In genomic region chr5:72994928-72995327, GRCm38 (mm10) we compare ENCODE assay signal across 28 mouse cellular contexts. TPM values are rescaled to one million over a fixed set of nuclear protein-coding genes. Genes with fewer than 3 reads are reported as not detected.
DNase-seq lines count a peak whose midpoint lies in the region; ATAC-seq and TF ChIP-seq lines count a peak whose summit lies in the region.
"Had no signal": no experiment of that assay in that cellular context is flagged by ENCODE, and none has a peak within 500 bp of the region (broad histone marks: within the 10 kb centered on the region; RNA-seq: fewer than 3 reads in every experiment).

No protein-coding gene starts in this region.

- H3K36me3 ChIP-seq in forebrain, embryonic 12.5 days (replicated peaks), result no peaks in the 10 kb centered on the region
- no peaks in the 10 kb centered on the region for H3K36me3 ChIP-seq in forebrain, embryonic 13.5 days (ENCODE audit: poor library complexity, severe bottlenecking)
- H3K36me3 ChIP-seq in hindbrain, embryonic 10.5 days, result no peaks in the 10 kb centered on the region
- no peaks in the 10 kb centered on the region for H3K36me3 ChIP-seq in hindbrain, embryonic 13.5 days
- no peaks in the 10 kb centered on the region for H3K36me3 ChIP-seq in midbrain, embryonic 11.5 days (ENCODE audit: control insufficient read depth, insufficient read depth, low read length)
- H3K36me3 ChIP-seq in midbrain, embryonic 15.5 days (replicated peaks), result no peaks in the 10 kb centered on the region
- H3K36me3 ChIP-seq in myocyte (ENCODE audit: control insufficient read depth, insufficient read depth), result no peaks in the 10 kb centered on the region
- H3K36me3 ChIP-seq: embryonic facial prominence, embryonic 12.5 days; embryonic facial prominence, embryonic 15.5 days; forebrain, embryonic 15.5 days; G1E; heart, embryonic 15.5 days had no signal

- H3K4me3 ChIP-seq in forebrain, embryonic 12.5 days (replicated peaks), result no peak overlapping the region
- H3K4me3 ChIP-seq in forebrain, embryonic 13.5 days, result no peak overlapping the region
- no peak overlapping the region for H3K4me3 ChIP-seq in hindbrain, embryonic 10.5 days
- no peak overlapping the region for H3K4me3 ChIP-seq in hindbrain, embryonic 13.5 days
- no peak overlapping the region for H3K4me3 ChIP-seq in midbrain, embryonic 11.5 days (ENCODE audit: low read depth, low read length)
- no peak overlapping the region for H3K4me3 ChIP-seq in midbrain, embryonic 15.5 days
- no peak overlapping the region for H3K4me3 ChIP-seq in myocyte
- H3K4me3 ChIP-seq: embryonic facial prominence, embryonic 12.5 days; embryonic facial prominence, embryonic 15.5 days; forebrain, embryonic 15.5 days; heart, adult 2 months; heart, embryonic 15.5 days had no signal

- H3K27ac ChIP-seq in forebrain, embryonic 12.5 days, result 0 out of 2 replicates have a peak overlapping the region, but pooled peaks have one; percentile 14
- H3K27ac ChIP-seq in forebrain, embryonic 13.5 days, result no peak overlapping the region
- peak overlapping the region; percentile 78 for H3K27ac ChIP-seq in hindbrain, embryonic 10.5 days
- no peak overlapping the region for H3K27ac ChIP-seq in hindbrain, embryonic 13.5 days
- no peak overlapping the region for H3K27ac ChIP-seq in midbrain, embryonic 11.5 days (ENCODE audit: low read depth, low read length)
- H3K27ac ChIP-seq in midbrain, embryonic 15.5 days, result no peak overlapping the region
- H3K27ac ChIP-seq: embryonic facial prominence, embryonic 12.5 days; embryonic facial prominence, embryonic 15.5 days; forebrain, embryonic 15.5 days; heart, adult 2 months; heart, embryonic 15.5 days; hindbrain, embryonic 14.5 days had no signal

- H3K4me2 ChIP-seq in forebrain, embryonic 12.5 days, result no peak overlapping the region
- no peak overlapping the region for H3K4me2 ChIP-seq in forebrain, embryonic 13.5 days
- H3K4me2 ChIP-seq in hindbrain, embryonic 13.5 days, result no peak overlapping the region
- no peak overlapping the region for H3K4me2 ChIP-seq in midbrain, embryonic 11.5 days
- H3K4me2 ChIP-seq in midbrain, embryonic 15.5 days, result no peak overlapping the region
- H3K4me2 ChIP-seq in myocyte (ENCODE audit: low read depth), result peak overlapping the region; percentile 55
- H3K4me2 ChIP-seq: embryonic facial prominence, embryonic 12.5 days; embryonic facial prominence, embryonic 15.5 days; forebrain, embryonic 15.5 days; heart, embryonic 11.5 days; heart, embryonic 15.5 days; hindbrain, embryonic 14.5 days had no signal

- peaks cover 15% of the 10 kb centered on the region for H3K4me1 ChIP-seq in forebrain, embryonic 12.5 days
- H3K4me1 ChIP-seq in forebrain, embryonic 13.5 days, result peaks cover 16% of the 10 kb centered on the region
- peaks cover 30% of the 10 kb centered on the region for H3K4me1 ChIP-seq in hindbrain, embryonic 10.5 days (replicated peaks)
- peaks cover 23% of the 10 kb centered on the region for H3K4me1 ChIP-seq in hindbrain, embryonic 13.5 days (replicated peaks)
- peaks cover 12% of the 10 kb centered on the region; the same call in 1 of the 2 replicates for H3K4me1 ChIP-seq in midbrain, embryonic 11.5 days (ENCODE audit: control insufficient read depth, insufficient read depth, low read length)
- H3K4me1 ChIP-seq in midbrain, embryonic 15.5 days, result peaks cover 10% of the 10 kb centered on the region
- H3K4me1 ChIP-seq: embryonic facial prominence, embryonic 15.5 days had no signal

- 70% methylated on average over 2 of the region's 2 CpGs for WGBS in forebrain, embryonic 12.5 days
- 65% methylated on average over 2 of the region's 2 CpGs for WGBS in forebrain, embryonic 13.5 days
- WGBS in hindbrain, embryonic 10.5 days, result 66% methylated on average over 2 of the region's 2 CpGs
- 44% methylated on average over 2 of the region's 2 CpGs for WGBS in hindbrain, embryonic 13.5 days
- 78% methylated on average over 2 of the region's 2 CpGs for WGBS in midbrain, embryonic 11.5 days
- 61% methylated on average over 2 of the region's 2 CpGs for WGBS in midbrain, embryonic 15.5 days

- no peak overlapping the region for H3ac ChIP-seq in myocyte (ENCODE audit: control insufficient read depth, insufficient read length)

- 0 out of 2 replicates have a peak, but pooled peaks cover 4% of the 10 kb centered on the region for H3K27me3 ChIP-seq in forebrain, embryonic 12.5 days
- no peaks in the 10 kb centered on the region for H3K27me3 ChIP-seq in forebrain, embryonic 13.5 days
- H3K27me3 ChIP-seq in hindbrain, embryonic 10.5 days (ENCODE audit: insufficient read depth, poor library complexity, severe bottlenecking), result no peaks in the 10 kb centered on the region
- H3K27me3 ChIP-seq in hindbrain, embryonic 13.5 days, result no peaks in the 10 kb centered on the region
- no peaks in the 10 kb centered on the region for H3K27me3 ChIP-seq in midbrain, embryonic 11.5 days (ENCODE audit: control insufficient read depth, insufficient read depth, low read length)
- H3K27me3 ChIP-seq in midbrain, embryonic 15.5 days (replicated peaks), result no peaks in the 10 kb centered on the region; the same call in 1 of the 2 replicates
- H3K27me3 ChIP-seq in myocyte (ENCODE audit: control insufficient read depth, insufficient read depth, insufficient read length), result no peaks in the 10 kb centered on the region
- H3K27me3 ChIP-seq: CH12.LX; embryonic facial prominence, embryonic 12.5 days; embryonic facial prominence, embryonic 15.5 days; forebrain, embryonic 15.5 days; heart, embryonic 15.5 days had no signal

- ATAC-seq in forebrain, embryonic 12.5 days (ENCODE audit: low FRiP score), result no peak
- ATAC-seq in forebrain, embryonic 13.5 days, result no peak
- ATAC-seq in hindbrain, embryonic 13.5 days (ENCODE audit: low FRiP score), result no peak
- no peak for ATAC-seq in midbrain, embryonic 11.5 days (ENCODE audit: low FRiP score)
- no peak for ATAC-seq in midbrain, embryonic 15.5 days (replicated peaks)
- ATAC-seq: intestine, postnatal 0 days had no signal

- no peaks in the 10 kb centered on the region for H3K9me3 ChIP-seq in forebrain, embryonic 12.5 days
- no peaks in the 10 kb centered on the region for H3K9me3 ChIP-seq in forebrain, embryonic 13.5 days (replicated peaks)
- no peaks in the 10 kb centered on the region for H3K9me3 ChIP-seq in hindbrain, embryonic 10.5 days
- no peaks in the 10 kb centered on the region for H3K9me3 ChIP-seq in hindbrain, embryonic 13.5 days
- no peaks in the 10 kb centered on the region for H3K9me3 ChIP-seq in midbrain, embryonic 11.5 days (ENCODE audit: control insufficient read depth, low read length)
- H3K9me3 ChIP-seq in midbrain, embryonic 15.5 days, result no peaks in the 10 kb centered on the region
- H3K9me3 ChIP-seq: embryonic facial prominence, embryonic 12.5 days; embryonic facial prominence, embryonic 15.5 days; forebrain, embryonic 15.5 days; G1E; heart, embryonic 15.5 days had no signal

- TF ChIP-seq POLR2A in myocyte (IDR thresholded peaks at IDR 0.05; ENCODE audit: insufficient read length, low read depth), result no peak

- no peak for DNase-seq in hindbrain, embryonic 10.5 days (ENCODE audit: low spot score)
- DNase-seq in midbrain, embryonic 11.5 days (ENCODE audit: low spot score, missing footprints), result peak; percentile 85
- DNase-seq: adrenal gland, adult 2 months; B cell, adult 2 months; cerebellum, adult 11 months; cerebellum, adult 2 months; cerebellum, adult 9-11 months; cerebellum, postnatal 25 days; gastrocnemius, postnatal 25 days; heart, adult 2 months; heart, postnatal 10 days; heart, postnatal 4 days had no signal

- H3K79me2 ChIP-seq in myocyte (ENCODE audit: control insufficient read depth, insufficient read depth), result no peaks in the 10 kb centered on the region

- no peak overlapping the region for H3K9ac ChIP-seq in forebrain, embryonic 12.5 days
- H3K9ac ChIP-seq in forebrain, embryonic 13.5 days, result no peak overlapping the region
- no peak overlapping the region for H3K9ac ChIP-seq in hindbrain, embryonic 13.5 days
- no peak overlapping the region for H3K9ac ChIP-seq in midbrain, embryonic 11.5 days (ENCODE audit: low read length)
- H3K9ac ChIP-seq in midbrain, embryonic 15.5 days, result no peak overlapping the region
- H3K9ac ChIP-seq: embryonic facial prominence, embryonic 12.5 days; embryonic facial prominence, embryonic 15.5 days; forebrain, embryonic 15.5 days; heart, embryonic 15.5 days; hindbrain, embryonic 14.5 days had no signal

TF ChIP-seq in myocyte, 11 proteins besides CTCF, POLR2A, EP300 and RAD21 (continues in another document):
- TF ChIP-seq TCF3 (IDR thresholded peaks at IDR 0.05; ENCODE audit: insufficient read length, low read depth), result no peak
- TF ChIP-seq E2F4 (IDR thresholded peaks at IDR 0.05; ENCODE audit: insufficient read depth), result no peak
- no peak for TF ChIP-seq POLR2AphosphoS2 (IDR thresholded peaks at IDR 0.05; ENCODE audit: insufficient read length, low read depth)
- no peak for TF ChIP-seq MYOD1 (IDR thresholded peaks at IDR 0.05; ENCODE audit: control insufficient read depth in 1 of 3, insufficient read length in 2 of 3, low read depth in 2 of 3)
- TF ChIP-seq TCF12 (IDR thresholded peaks at IDR 0.05; ENCODE audit: insufficient read depth, poor library complexity, severe bottlenecking), result no peak
- no peak for TF ChIP-seq REST (IDR thresholded peaks at IDR 0.05; ENCODE audit: insufficient read depth, insufficient read length)
- TF ChIP-seq USF1 (IDR thresholded peaks at IDR 0.05; ENCODE audit: low read depth), result no peak
- TF ChIP-seq CEBPB (IDR thresholded peaks at IDR 0.05; ENCODE audit: insufficient read depth, poor library complexity, severe bottlenecking), result no peak

RNA-seq across cellular contexts. Expression of gene Slc10a4, which starts 11.8 kb away (rescaled TPM):
- 12.7 and 25.0 TPM in 2 replicates for polyA plus RNA-seq in forebrain, embryonic 12.5 days (2016; fragmentation: Nextera tagmentation; extraction: Ambion mirVana)
- 14.0 and 14.4 TPM in 2 replicates for polyA plus RNA-seq in forebrain, embryonic 13.5 days (2015; fragmentation: Nextera tagmentation; extraction: Ambion mirVana)
- polyA plus RNA-seq in hindbrain, embryonic 10.5 days (2016; fragmentation: Nextera tagmentation; extraction: Ambion mirVana), result 6.5 and 23.2 TPM in 2 replicates
- 30.4 and 36.1 TPM in 2 replicates for polyA plus RNA-seq in hindbrain, embryonic 13.5 days (2015; fragmentation: Nextera tagmentation; extraction: Ambion mirVana)
- polyA plus RNA-seq in midbrain, embryonic 11.5 days (2014; fragmentation: Nextera tagmentation; extraction: Ambion mirVana), result 8.3 and 9.0 TPM in 2 replicates
- 25.1 and 28.6 TPM in 2 replicates for polyA plus RNA-seq in midbrain, embryonic 15.5 days (2015; fragmentation: Nextera tagmentation; extraction: Ambion mirVana)
- polyA plus RNA-seq in myocyte (2012; fragmentation: generic; extraction: Trizol), result 0.35 TPM
- polyA plus RNA-seq: G1E had no signal

RNA-seq across cellular contexts. Expression of gene Gm10135, which starts 20.4 kb away (rescaled TPM):
- polyA plus RNA-seq in forebrain, embryonic 12.5 days (2016; fragmentation: Nextera tagmentation; extraction: Ambion mirVana), result not detected in 2 replicates
- not detected in 2 replicates for polyA plus RNA-seq in forebrain, embryonic 13.5 days (2015; fragmentation: Nextera tagmentation; extraction: Ambion mirVana)
- polyA plus RNA-seq in hindbrain, embryonic 10.5 days (2016; fragmentation: Nextera tagmentation; extraction: Ambion mirVana), result not detected in 2 replicates
- not detected in 2 replicates for polyA plus RNA-seq in hindbrain, embryonic 13.5 days (2015; fragmentation: Nextera tagmentation; extraction: Ambion mirVana)
- polyA plus RNA-seq in midbrain, embryonic 11.5 days (2014; fragmentation: Nextera tagmentation; extraction: Ambion mirVana), result not detected in 2 replicates
- polyA plus RNA-seq in midbrain, embryonic 15.5 days (2015; fragmentation: Nextera tagmentation; extraction: Ambion mirVana), result not detected in 2 replicates
- not detected for polyA plus RNA-seq in myocyte (2012; fragmentation: generic; extraction: Trizol)
- polyA plus RNA-seq: adrenal gland, adult 2 months; cerebellum, adult 2 months; embryonic facial prominence, embryonic 12.5 days; embryonic facial prominence, embryonic 15.5 days; forebrain, embryonic 15.5 days; G1E; gonadal fat pad, adult 2 months; heart, adult 2 months; heart, embryonic 11.5 days; heart, embryonic 15.5 days; hindbrain, embryonic 14.5 days; intestine, embryonic 14.5 days; intestine, postnatal 0 days had no signal

Comparison
In these comparisons a context has a peak if more than half of its experiments do, and no peak if none do; other contexts are left out.
1. H3K27ac ChIP-seq: peak in forebrain, embryonic 12.5 days (single experiment) and hindbrain, embryonic 10.5 days (single experiment); none in forebrain, embryonic 13.5 days (single experiment), hindbrain, embryonic 13.5 days (single experiment), midbrain, embryonic 11.5 days (single experiment) and midbrain, embryonic 15.5 days (single experiment).